Mouse (Mus musculus) NIH3T3 (cell line): ENCODE results near the gene Epn3.

Experiments
- DNase-seq: peaks from one replicate; pipeline ENCODE4 v3.0.0-alpha.2; 2012; ENCODE audit warnings: low read depth

The Epn3 gene

GRCm38 (mm10) chr11:94469136-94470064 lies 30.4 kb downstream of the Epn3 start:
- peak; percentile 68 for DNase-seq

- DNase-seq = no peak
Observed at GRCm38 (mm10) chr11:94468582-94469064, 31.2 kb downstream of the Epn3 start.

GRCm38 (mm10) chr11:94466333-94466855 lies 33.4 kb downstream of the Epn3 start:
- peak; percentile 19 for DNase-seq

- DNase-seq = no peak
Observed at GRCm38 (mm10) chr11:94464170-94464569, 35.6 kb downstream of the Epn3 start.

- DNase-seq = no peak
Observed at GRCm38 (mm10) chr11:94461856-94462255, 37.9 kb downstream of the Epn3 start.

GRCm38 (mm10) chr11:94457001-94457400 lies 42.8 kb downstream of the Epn3 start:
- DNase-seq = no peak

- DNase-seq = no peak
Observed at GRCm38 (mm10) chr11:94456347-94456746, 43.4 kb downstream of the Epn3 start.

- DNase-seq = no peak
Observed at GRCm38 (mm10) chr11:94455161-94455820, 44.5 kb downstream of the Epn3 start.

GRCm38 (mm10) chr11:94454756-94455155 lies 45.0 kb downstream of the Epn3 start:
- no peak for DNase-seq

- no peak for DNase-seq
Observed at GRCm38 (mm10) chr11:94451091-94451773, 48.5 kb downstream of the Epn3 start.

- no peak for DNase-seq
Observed at GRCm38 (mm10) chr11:94449886-94450285, 49.9 kb downstream of the Epn3 start.

GRCm38 (mm10) chr11:94449239-94449638 lies 50.5 kb downstream of the Epn3 start:
- no peak for DNase-seq

GRCm38 (mm10) chr11:94447017-94447416 lies 52.8 kb downstream of the Epn3 start:
- no peak for DNase-seq

GRCm38 (mm10) chr11:94445300-94445699 lies 54.5 kb downstream of the Epn3 start:
- DNase-seq = peak; percentile 5

- DNase-seq = peak; percentile 32
Observed at GRCm38 (mm10) chr11:94444829-94445228, 54.9 kb downstream of the Epn3 start.

GRCm38 (mm10) chr11:94441752-94442151 lies 58.0 kb downstream of the Epn3 start:
- DNase-seq = no peak

GRCm38 (mm10) chr11:94441122-94441521 lies 58.7 kb downstream of the Epn3 start:
- no peak for DNase-seq

- DNase-seq = no peak
Observed at GRCm38 (mm10) chr11:94440421-94440820, 59.4 kb downstream of the Epn3 start.
